Mouse (Mus musculus) heart, postnatal 14 days (tissue): ENCODE results near the gene Fbxl8. TPM values are rescaled to one million over a fixed set of nuclear protein-coding genes. Genes with fewer than 3 reads are reported as not detected.

Experiments
- DNase-seq, 2 experiments: peaks; one replicate each; pipeline ENCODE4 v3.0.0; 2021 to 2022
- intact Hi-C: fragments of 180-260 bp; cut with DNase I; formaldehyde crosslinking; loops from one replicate; pipeline ENCODE4 v1.15.1; 2025
- total RNA-seq, 2 experiments: library from RNA; stranded (reverse); gene quantifications; 2 replicates each; pipeline ENCODE4 v1.2.3; 2021

The Fbxl8 gene
- total RNA-seq, 2 experiments from 2014 or later, result 2.4 to 3.1 TPM

GRCm38 (mm10) chr8:105254152-105254965 is 10.1 kb upstream of the Fbxl8 start:
- intact Hi-C loops, result loop anchor here (5.0 kb wide), 1 partner anchor 33 kb away; the partner anchor contains the start of gene 4931428F04Rik
- DNase-seq, result peak; percentile 92 to 96

- DNase-seq, result peak; percentile 74 to 83
- intact Hi-C loops, result loop anchor here (5.0 kb wide), 1 partner anchor 32 kb away; the partner anchor contains the start of gene 4931428F04Rik
These were observed 9.5 kb upstream of the Fbxl8 start, which contains the start of gene B3gnt9 for GRCm38 (mm10) chr8:105254966-105255350. B3gnt9 (minus strand) TSS chr8:105255153.

- no peak for DNase-seq
- intact Hi-C loops, result no loop called here
These were observed 6.9 kb upstream of the Fbxl8 start for GRCm38 (mm10) chr8:105257318-105258114.

- intact Hi-C loops, result no loop called here
- no peak for DNase-seq
These were observed 5.3 kb upstream of the Fbxl8 start for GRCm38 (mm10) chr8:105258911-105259720.

- peak; percentile 85 to 90 for DNase-seq
- intact Hi-C loops, result loop anchor here (5.0 kb wide), 1 partner anchor 123 kb away; no protein-coding TSS in a partner anchor
These were observed 4.6 kb upstream of the Fbxl8 start for GRCm38 (mm10) chr8:105259721-105260320.

- intact Hi-C loops, result loop anchor here (5.0 kb wide), 1 partner anchor 123 kb away; no protein-coding TSS in a partner anchor
- no peak for DNase-seq
These were observed 3.9 kb upstream of the Fbxl8 start for GRCm38 (mm10) chr8:105260371-105261099.

- intact Hi-C loops, result loop anchor here (5.0 kb wide), 1 partner anchor 124 kb away; no protein-coding TSS in a partner anchor
- DNase-seq, result no peak
These were observed 3.0 kb upstream of the Fbxl8 start for GRCm38 (mm10) chr8:105261326-105261980.

- intact Hi-C loops, result loop anchor here (5.0 kb wide), 1 partner anchor 126 kb away; no protein-coding TSS in a partner anchor
- DNase-seq, result no peak
These were observed 1.1 kb upstream of the Fbxl8 start for GRCm38 (mm10) chr8:105263244-105263912.

GRCm38 (mm10) chr8:105265128-105265527 is 680 bp downstream of the Fbxl8 start:
- intact Hi-C loops, result no loop called here
- no peak for DNase-seq

- DNase-seq, result no peak
- intact Hi-C loops, result no loop called here
These were observed 2.3 kb downstream of the Fbxl8 start for GRCm38 (mm10) chr8:105266775-105267174.

- DNase-seq, result no peak
- intact Hi-C loops, result no loop called here
These were observed 4.1 kb downstream of the Fbxl8 start for GRCm38 (mm10) chr8:105268342-105269074.

GRCm38 (mm10) chr8:105269075-105269458 is 4.6 kb downstream of the Fbxl8 start:
- intact Hi-C loops, result no loop called here
- DNase-seq, result no peak

- DNase-seq, result peak; percentile 77 to 79
- intact Hi-C loops, result no loop called here
These were observed 5.1 kb downstream of the Fbxl8 start, which contains the start of gene Hsf4 for GRCm38 (mm10) chr8:105269461-105269947. Hsf4 (plus strand) TSS chr8:105269801.

GRCm38 (mm10) chr8:105270101-105270915 is 5.9 kb downstream of the Fbxl8 start:
- intact Hi-C loops, result no loop called here
- DNase-seq, result no peak

GRCm38 (mm10) chr8:105270916-105271186 is 6.4 kb downstream of the Fbxl8 start:
- intact Hi-C loops, result no loop called here
- no peak for DNase-seq

- DNase-seq, result no peak
- intact Hi-C loops, result no loop called here
These were observed 10.9 kb downstream of the Fbxl8 start for GRCm38 (mm10) chr8:105275387-105275786.

GRCm38 (mm10) chr8:105275840-105276239 is 11.4 kb downstream of the Fbxl8 start, which contains the start of gene Nol3:
Nol3 (plus strand) TSS chr8:105276140.
- intact Hi-C loops, result no loop called here
- DNase-seq, result no peak
